Mouse (Mus musculus) CH12.LX (cell line): ENCODE data around the gene Ldlrad3. TPM values are rescaled to one million over a fixed set of nuclear protein-coding genes. Genes with fewer than 3 reads are reported as not detected.
A peak's percentile ranks its signal among the peaks of the same experiment; 100 is the strongest.

ENCODE experiments used
- DNase-seq: peaks from one replicate; pipeline ENCODE4 v3.0.0-alpha.2; 2013; ENCODE audit errors: extremely low read depth
- H3K27ac ChIP-seq: 2 replicates; pipeline ENCODE4 v1.5.1; 2012; ENCODE audit warnings: low read depth, mild to moderate bottlenecking, control low read depth, moderate library complexity; ENCODE audit not compliant: insufficient read depth
- H3K27me3 ChIP-seq: replicated peaks from 2 replicates; pipeline ENCODE3; 2012; ENCODE audit warnings: inconsistent platforms
- H3K36me3 ChIP-seq, 2 experiments: replicated peaks in 1 of 2; 2 replicates each; pipeline versions ENCODE3 to v1.6.1; 2012; ENCODE audit warnings: inconsistent platforms in 1 of 2, low read length in 1 of 2, mild to moderate bottlenecking in 1 of 2, mixed read lengths in 1 of 2, moderate library complexity in 1 of 2; ENCODE audit not compliant: control insufficient read depth in 1 of 2, insufficient read depth in 1 of 2
- H3K4me1 ChIP-seq, 2 experiments: 2 replicates each; pipeline ENCODE4 v1.6.1; 2012; ENCODE audit warnings: inconsistent platforms in 1 of 2, moderate library complexity in 1 of 2; ENCODE audit not compliant: insufficient read depth in 2 of 2, control insufficient read depth in 1 of 2
- H3K4me2 ChIP-seq: 2 replicates; pipeline ENCODE4 v1.6.1; 2012; ENCODE audit warnings: low read depth, mild to moderate bottlenecking, control low read depth; ENCODE audit not compliant: poor library complexity, insufficient read depth, severe bottlenecking
- H3K4me3 ChIP-seq, 3 experiments: fragments of 150-350 bp in 1 of 3; sonication (generic) in 1 of 3; replicated peaks in 1 of 3; 2 replicates each; pipeline versions ENCODE3 to v1.5.1; 2011 to 2012; ENCODE audit warnings: low read depth in 2 of 3, low read length in 2 of 3, mild to moderate bottlenecking in 2 of 3, moderate library complexity in 2 of 3, control low read depth in 1 of 3, improper control_type of control experiment in 1 of 3, inconsistent platforms in 1 of 3, mixed read lengths in 1 of 3; ENCODE audit not compliant: poor library complexity in 1 of 3
- H3K79me2 ChIP-seq: replicated peaks from 2 replicates; pipeline ENCODE4 v1.6.1; 2012; ENCODE audit warnings: mild to moderate bottlenecking, moderate library complexity; ENCODE audit not compliant: control insufficient read depth, poor library complexity, insufficient read depth, severe bottlenecking; ENCODE audit errors: extremely low read depth
- H3K9ac ChIP-seq: 2 replicates; pipeline ENCODE4 v1.6.1; 2012; ENCODE audit warnings: low read depth, mild to moderate bottlenecking, control low read depth, moderate library complexity; ENCODE audit not compliant: insufficient read depth
- H3K9me3 ChIP-seq: replicated peaks from 2 replicates; pipeline ENCODE3; 2012; ENCODE audit warnings: low read length, inconsistent platforms, mixed read lengths
- BHLHE40 ChIP-seq: IDR thresholded peaks from 2 replicates; pipeline ENCODE4 v1.6.1; 2011; ENCODE audit warnings: mild to moderate bottlenecking, low read depth, low read length, improper control_type of control experiment
- CHD2 ChIP-seq: IDR thresholded peaks from 2 replicates; pipeline ENCODE4 v1.6.1; 2011; ENCODE audit warnings: low read length, improper control_type of control experiment
- CTCF ChIP-seq, 2 experiments: IDR thresholded peaks in 1 of 2; conservative IDR thresholded peaks in 1 of 2; 2 replicates each; pipeline ENCODE4 v1.5.1; 2011 to 2012; ENCODE audit warnings: low read depth in 2 of 2, low read length in 2 of 2, improper control_type of control experiment in 1 of 2, inconsistent platforms in 1 of 2, mild to moderate bottlenecking in 1 of 2, moderate library complexity in 1 of 2
- E2F4 ChIP-seq: IDR thresholded peaks from 2 replicates; pipeline ENCODE4 v1.6.1; 2011; ENCODE audit warnings: low read depth, low read length, improper control_type of control experiment; ENCODE audit not compliant: insufficient replicate concordance
- ELF1 ChIP-seq: IDR thresholded peaks from 2 replicates; pipeline ENCODE4 v1.6.1; 2014; ENCODE audit warnings: low read depth, mild to moderate bottlenecking, inconsistent platforms, low read length, improper control_type of control experiment
- EP300 ChIP-seq: IDR thresholded peaks from 2 replicates; pipeline ENCODE4 v1.6.1; 2011; ENCODE audit warnings: low read length, improper control_type of control experiment
- ETS1 ChIP-seq: conservative IDR thresholded peaks from 2 replicates; pipeline ENCODE4 v1.6.1; 2012; ENCODE audit warnings: low read depth, mild to moderate bottlenecking, inconsistent platforms, low read length, improper control_type of control experiment, moderate library complexity
- GABPA ChIP-seq: IDR thresholded peaks from 2 replicates; pipeline ENCODE4 v1.6.1; 2012; ENCODE audit warnings: low read depth, low read length, improper control_type of control experiment, inconsistent platforms; ENCODE audit not compliant: insufficient replicate concordance
- IRF4 ChIP-seq: IDR thresholded peaks from 2 replicates; pipeline ENCODE4 v1.6.1; 2014; ENCODE audit warnings: low read depth, mild to moderate bottlenecking, inconsistent platforms, low read length, improper control_type of control experiment
- JUN ChIP-seq: IDR thresholded peaks from 2 replicates; pipeline ENCODE4 v1.6.1; 2011; ENCODE audit warnings: low read depth, mild to moderate bottlenecking, low read length, improper control_type of control experiment, moderate library complexity; ENCODE audit not compliant: insufficient read depth
- JUND ChIP-seq: conservative IDR thresholded peaks from 2 replicates; pipeline ENCODE4 v1.6.1; 2011; ENCODE audit warnings: low read depth, low read length, improper control_type of control experiment
- KAT2A ChIP-seq: IDR thresholded peaks from 2 replicates; pipeline ENCODE4 v1.6.1; 2012; ENCODE audit warnings: low read length, improper control_type of control experiment, inconsistent platforms; ENCODE audit not compliant: insufficient replicate concordance
- MAZ ChIP-seq: IDR thresholded peaks from 2 replicates; pipeline ENCODE4 v1.6.1; 2012; ENCODE audit warnings: low read depth, mild to moderate bottlenecking, inconsistent platforms, low read length, improper control_type of control experiment, moderate library complexity
- MXI1 ChIP-seq: IDR thresholded peaks from 2 replicates; pipeline ENCODE4 v1.6.1; 2011; ENCODE audit warnings: mild to moderate bottlenecking, low read depth, low read length, improper control_type of control experiment
- NELFE ChIP-seq: IDR thresholded peaks from 2 replicates; pipeline ENCODE4 v1.6.1; 2011; ENCODE audit warnings: low read depth, low read length, improper control_type of control experiment
- NRF1 ChIP-seq: IDR thresholded peaks from 2 replicates; pipeline ENCODE4 v1.6.1; 2014; ENCODE audit warnings: low read depth, mild to moderate bottlenecking, inconsistent platforms, low read length, improper control_type of control experiment, moderate library complexity
- PAX5 ChIP-seq: IDR thresholded peaks from 2 replicates; pipeline ENCODE4 v1.6.1; 2012; ENCODE audit warnings: low read length, inconsistent platforms, mixed read lengths
- POLR2AphosphoS2 ChIP-seq: IDR thresholded peaks from 2 replicates; pipeline ENCODE4 v1.6.1; 2011; ENCODE audit warnings: low read depth, low read length, improper control_type of control experiment
- RCOR1 ChIP-seq: conservative IDR thresholded peaks from 2 replicates; pipeline ENCODE4 v1.6.1; 2012; ENCODE audit warnings: low read depth, mild to moderate bottlenecking, inconsistent platforms, low read length, improper control_type of control experiment
- SIN3A ChIP-seq: IDR thresholded peaks from 2 replicates; pipeline ENCODE4 v1.6.1; 2012; ENCODE audit warnings: low read length, improper control_type of control experiment, inconsistent platforms
- TBP ChIP-seq: conservative IDR thresholded peaks from 2 replicates; pipeline ENCODE4 v1.6.1; 2011; ENCODE audit warnings: low read depth, low read length, improper control_type of control experiment
- USF1 ChIP-seq: IDR thresholded peaks from 2 replicates; pipeline ENCODE4 v1.6.1; 2014; ENCODE audit warnings: low read depth, mild to moderate bottlenecking, inconsistent platforms, low read length, improper control_type of control experiment
- USF2 ChIP-seq: conservative IDR thresholded peaks from 2 replicates; pipeline ENCODE4 v1.6.1; 2011; ENCODE audit warnings: low read depth, low read length, improper control_type of control experiment
- ZC3H11A ChIP-seq: IDR thresholded peaks from 2 replicates; pipeline ENCODE4 v1.6.1; 2012; ENCODE audit warnings: low read depth, mild to moderate bottlenecking, inconsistent platforms, low read length, improper control_type of control experiment
- ZMIZ1 ChIP-seq: IDR thresholded peaks from 2 replicates; pipeline ENCODE4 v1.6.1; 2012; ENCODE audit warnings: low read depth, mild to moderate bottlenecking, inconsistent platforms, low read length, improper control_type of control experiment
- dilution Hi-C: fragments of 300-500 bp; cut with MboI; formaldehyde crosslinking; loops from 2 replicates; pipeline ENCODE4 v1.14.3; 2020; ENCODE audit warnings: low sequenced_read_pairs; ENCODE audit not compliant: extremely low pct_unique_long_range_greater_than_20kb, extremely low pct_ligation_motif_present
- in situ Hi-C: fragments of 300-500 bp; cut with MboI; formaldehyde crosslinking; loops from 3 replicates; pipeline ENCODE4 v1.14.3; 2019; ENCODE audit warnings: low sequenced_read_pairs, low pct_ligation_motif_present, low pct_unique_long_range_greater_than_20kb, mixed read lengths
- polyA plus RNA-seq: library from polyadenylated mRNA; unstranded; fragments of >175 nt; gene quantifications from 2 replicates; pipeline ENCODE4 v1.2.1, GENCODE M21; 2012; ENCODE audit warnings: low read depth; ENCODE audit not compliant: insufficient read length
- total RNA-seq, 2 experiments: library from RNA; depleted of rRNA; stranded (reverse); fragments of 300-350 nt in 1 of 2; fragments of >200 nt in 1 of 2; gene quantifications; 2 replicates each; pipeline ENCODE4 v1.2.3; 2012 to 2014

Gene Ldlrad3
- total RNA-seq (2012; rRNA removed) (0.30 and 0.42 TPM in 2 replicates), total RNA-seq (2014; rRNA removed) (2.1 and 2.3 TPM in 2 replicates), polyA plus RNA-seq (2.2 and 2.7 TPM in 2 replicates)

DNA sequence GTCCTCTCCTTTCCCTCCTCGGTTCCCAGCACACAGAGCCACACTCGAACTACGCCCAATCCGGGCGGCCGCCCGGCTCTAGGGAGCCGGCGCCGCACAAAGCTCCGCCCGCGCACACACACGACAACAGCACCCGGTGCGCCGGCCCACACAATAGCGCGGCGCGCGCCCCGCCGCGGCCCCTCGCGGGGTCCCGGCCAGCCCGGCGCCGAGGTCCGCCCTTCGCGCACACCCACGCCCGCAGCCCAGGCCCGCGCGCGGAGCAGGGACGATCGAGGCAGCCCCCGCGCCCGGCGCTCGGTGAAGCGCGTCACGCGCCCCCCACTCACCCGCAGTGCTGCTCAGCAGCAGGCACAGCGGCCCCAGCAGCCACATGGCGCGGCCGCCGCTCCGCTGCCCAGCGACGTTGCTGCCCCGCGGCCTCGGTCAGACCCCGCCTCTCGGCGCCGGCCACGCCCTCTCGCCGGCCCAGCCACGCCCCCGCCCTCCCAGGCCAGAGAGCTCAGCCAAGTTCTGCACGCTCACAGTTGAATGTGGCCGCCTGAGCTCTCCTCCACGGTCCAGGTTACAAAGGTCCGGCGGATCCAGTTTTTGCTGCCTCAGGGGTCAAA is at the start of gene Ldlrad3:
Gene Ldlrad3 (minus strand): TSS at position 435 of the 611 bp plus-strand sequence.
- Histone ChIP-seq H3K4me1 (peaks cover 0 to 14% of the 10 kb centered on the region in 2 experiments; a peak in 2 of 4 replicates), H3K36me3 (no peaks in the 10 kb centered on the region), H3K27me3 (peaks cover 9% of the 10 kb centered on the region), H3K4me2 (peak within 1 kb of the TSS; percentile 96), H3K4me3 (peak within 1 kb of the TSS; percentile 2 to 67 (median 66)), H3K9me3 (peaks cover 2% of the 10 kb centered on the region), H3K27ac (no peak within 1 kb of the TSS), H3K9ac (peak within 1 kb of the TSS; percentile 7; the same call in 1 of the 2 replicates)
- in situ Hi-C loops, result no loop called here
- peak; percentile 64 for DNase-seq
- dilution Hi-C loops, result no loop called here
- TF ChIP-seq MXI1, result peak; percentile 53; the same call in 1 of the 2 replicates
- no peak for TF ChIP-seq BHLHE40
- TF ChIP-seq, all 38 proteins: peak for 1
- no peaks in the 10 kb centered on the region for H3K79me2 ChIP-seq

DNA sequence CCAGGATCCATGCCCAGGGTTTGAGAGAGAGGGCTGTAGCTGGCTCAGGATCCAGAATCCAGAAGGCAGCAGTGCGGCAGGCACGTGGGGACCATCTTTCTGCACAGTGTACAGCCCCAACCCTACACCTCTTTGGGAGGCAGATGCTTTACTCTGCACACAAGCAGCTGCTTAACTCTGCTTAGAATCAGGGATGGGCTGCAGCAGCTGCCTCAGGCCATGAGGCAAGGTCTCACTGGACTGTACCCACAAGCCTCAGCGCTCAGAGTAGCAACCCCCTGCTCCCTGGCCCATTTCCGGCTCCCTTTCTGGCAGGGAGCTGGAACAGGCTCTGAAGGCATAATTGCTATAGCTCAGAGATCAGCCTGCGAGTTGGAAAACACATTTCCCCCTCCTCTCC is 45.3 kb upstream of the Ldlrad3 start:
- in situ Hi-C loops, result no loop called here
- Histone ChIP-seq H3K4me3 (no peak overlapping the region), H3K9ac (no peak overlapping the region)

DNA sequence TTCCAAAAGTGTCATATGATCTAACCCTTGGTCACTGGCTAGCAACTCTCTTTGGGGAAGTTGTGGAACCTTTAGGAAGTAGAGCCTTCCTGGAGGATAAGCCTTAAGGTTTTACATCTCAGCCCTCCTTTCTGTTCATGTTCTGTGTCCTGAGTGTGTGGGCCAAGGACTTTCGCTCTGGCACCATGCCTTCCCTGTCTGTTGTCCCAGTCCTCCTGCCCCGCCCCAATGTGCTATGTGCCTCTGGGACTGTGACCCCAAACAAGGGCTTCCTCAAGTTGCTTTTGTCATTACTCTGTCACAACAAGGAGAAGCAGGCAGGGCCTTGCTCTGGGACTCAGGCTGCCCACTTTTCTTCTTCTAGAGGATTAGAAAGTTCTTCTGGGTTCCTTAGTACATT is 42.9 kb upstream of the Ldlrad3 start:
- Histone ChIP-seq H3K79me2 (no peaks in the 10 kb centered on the region), H3K9ac (no peak overlapping the region), H3K27me3 (no peaks in the 10 kb centered on the region), H3K9me3 (no peaks in the 10 kb centered on the region), H3K4me2 (no peak overlapping the region), H3K4me1 (peaks cover 0 to 4% of the 10 kb centered on the region in 2 experiments; a peak in 1 of 4 replicates), H3K36me3 (no peaks in the 10 kb centered on the region), H3K27ac (no peak overlapping the region), H3K4me3 (no peak overlapping the region)
- dilution Hi-C loops, result no loop called here
- in situ Hi-C loops, result no loop called here
- DNase-seq, result no peak
- TF ChIP-seq ELF1 (no peak), POLR2AphosphoS2 (no peak), MAZ (no peak), JUN (no peak), GABPA (no peak), IRF4 (no peak), SIN3A (no peak), E2F4 (no peak), USF2 (no peak), CTCF (conservative IDR thresholded peaks at IDR 0.05 in 1 of 2, IDR thresholded peaks at IDR 0.05 in 1 of 2; ENCODE audit: low read depth in 2 of 2, low read length in 2 of 2) (no peak), CHD2 (no peak), EP300 (no peak), ZC3H11A (no peak), NELFE (no peak), PAX5 (no peak), KAT2A (no peak), ETS1 (no peak), USF1 (no peak)

More for the DNA sequence above, 45.3 kb upstream of the Ldlrad3 start:
- H3K79me2 ChIP-seq, result no peaks in the 10 kb centered on the region
- no peaks in the 10 kb centered on the region for H3K27me3 ChIP-seq
- dilution Hi-C loops, result no loop called here
- TF ChIP-seq MAZ (no peak), CTCF (conservative IDR thresholded peaks at IDR 0.05 in 1 of 2, IDR thresholded peaks at IDR 0.05 in 1 of 2; ENCODE audit: low read depth in 2 of 2, low read length in 2 of 2) (no peak), E2F4 (no peak), ZMIZ1 (no peak), TBP (no peak), JUND (no peak), RCOR1 (no peak), NRF1 (no peak)
- TF ChIP-seq, all 38 proteins: peak for 0
- H3K27ac ChIP-seq, result no peak overlapping the region
- DNase-seq, result no peak
- 0 out of 4 replicates have a peak, but pooled peaks cover 0 to under 1% of the 10 kb centered on the region in 2 experiments for H3K4me1 ChIP-seq
- no peak overlapping the region for H3K4me2 ChIP-seq
- no peaks in the 10 kb centered on the region for H3K9me3 ChIP-seq
- no peaks in the 10 kb centered on the region for H3K36me3 ChIP-seq
